Mouse (Mus musculus): ENCODE results near the gene Bbs4. TPM values are rescaled to one million over a fixed set of nuclear protein-coding genes. Genes with fewer than 3 reads are reported as not detected.

Gene Bbs4
- total RNA-seq, 2 experiments from 2014 or later = 2.7 to 3.4 TPM

Other genes starting within 250 kb of the Bbs4 start
- gene Adpgk, start 62.0 kb downstream of the Bbs4 start, total RNA-seq (2021) = 1 to 10 TPM; 9.5 to 9.8 TPM
- gene Arih1, start 133.1 kb upstream of the Bbs4 start, total RNA-seq (2021) = 10 to 100 TPM; 84.7 to 91.1 TPM
- 10 to 100 TPM; 33.2 to 33.9 TPM for gene Hexa, start 186.0 kb upstream of the Bbs4 start, total RNA-seq (2021)
- under 1 TPM; 0.56 to 0.67 TPM for gene Tmem202, start 186.3 kb upstream of the Bbs4 start, total RNA-seq (2021)
- under 1 TPM in 1 of 2 experiments, not detected in 1; 0.10 TPM for gene Celf6, start 224.4 kb upstream of the Bbs4 start, total RNA-seq (2021)